Mouse (Mus musculus): ENCODE results near the gene Dedd2. TPM values are rescaled to one million over a fixed set of nuclear protein-coding genes. Genes with fewer than 3 reads are reported as not detected.
A peak's percentile ranks its signal among the peaks of the same experiment; 100 is the strongest.
"Not testable (repeated sequence)": the region's sequence is repeated elsewhere in the genome, so short reads cannot be mapped to it uniquely, and the experiment has no call there.

Dedd2 gene
- 14.0 and 15.4 TPM in 2 replicates for polyA plus RNA-seq (2015; fragmentation: Nextera tagmentation; extraction: Ambion mirVana)

DNA sequence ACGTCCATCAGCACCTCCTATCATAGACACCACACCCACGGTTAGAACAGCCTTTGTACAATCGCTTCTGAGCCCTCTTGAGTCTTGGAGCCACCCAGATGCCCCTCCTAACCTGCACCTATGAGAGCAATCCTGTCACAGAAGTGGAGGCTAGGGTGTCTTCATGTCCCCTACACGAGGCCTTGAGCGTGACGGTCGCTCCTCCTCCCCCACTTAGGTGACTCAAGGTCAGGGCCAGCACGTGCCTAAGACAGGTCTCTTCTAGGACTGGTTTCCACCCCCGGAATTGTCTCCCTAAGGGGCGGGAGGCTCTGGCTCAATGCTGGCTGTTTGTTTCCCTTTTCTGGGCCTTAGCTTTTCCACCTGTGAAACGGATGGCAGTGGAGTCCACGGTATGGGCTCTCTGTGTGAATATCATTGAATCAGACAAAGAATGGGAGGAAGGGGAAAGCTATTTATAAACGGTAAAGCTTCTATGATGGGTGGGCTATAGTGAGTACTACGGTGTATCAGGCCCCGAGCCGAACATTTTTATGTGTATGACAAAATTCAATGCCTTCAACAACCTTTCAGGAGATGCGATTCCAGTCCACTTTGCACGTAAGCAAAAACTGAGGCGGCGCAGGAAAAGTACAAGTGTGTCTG, at the start of gene Dedd2:
Gene Dedd2 (minus strand): TSS at position 159 of the 645 bp plus-strand sequence.
- peaks cover 30% of the 10 kb centered on the region for H3K36me3 ChIP-seq
- no peak for ATAC-seq (ENCODE audit: low FRiP score)
- peak within 1 kb of the TSS; percentile 79 for H3K9ac ChIP-seq
- H3K4me2 ChIP-seq = peak within 1 kb of the TSS; percentile 97
- WGBS = 10% methylated on average over 20 of the region's 20 CpGs
- H3K27ac ChIP-seq = peak within 1 kb of the TSS; percentile 88
- H3K4me3 ChIP-seq = peak within 1 kb of the TSS; percentile 73
- no peaks in the 10 kb centered on the region for H3K27me3 ChIP-seq
- peaks cover 43% of the 10 kb centered on the region for H3K4me1 ChIP-seq (replicated peaks)
- no peaks in the 10 kb centered on the region for H3K9me3 ChIP-seq

DNA sequence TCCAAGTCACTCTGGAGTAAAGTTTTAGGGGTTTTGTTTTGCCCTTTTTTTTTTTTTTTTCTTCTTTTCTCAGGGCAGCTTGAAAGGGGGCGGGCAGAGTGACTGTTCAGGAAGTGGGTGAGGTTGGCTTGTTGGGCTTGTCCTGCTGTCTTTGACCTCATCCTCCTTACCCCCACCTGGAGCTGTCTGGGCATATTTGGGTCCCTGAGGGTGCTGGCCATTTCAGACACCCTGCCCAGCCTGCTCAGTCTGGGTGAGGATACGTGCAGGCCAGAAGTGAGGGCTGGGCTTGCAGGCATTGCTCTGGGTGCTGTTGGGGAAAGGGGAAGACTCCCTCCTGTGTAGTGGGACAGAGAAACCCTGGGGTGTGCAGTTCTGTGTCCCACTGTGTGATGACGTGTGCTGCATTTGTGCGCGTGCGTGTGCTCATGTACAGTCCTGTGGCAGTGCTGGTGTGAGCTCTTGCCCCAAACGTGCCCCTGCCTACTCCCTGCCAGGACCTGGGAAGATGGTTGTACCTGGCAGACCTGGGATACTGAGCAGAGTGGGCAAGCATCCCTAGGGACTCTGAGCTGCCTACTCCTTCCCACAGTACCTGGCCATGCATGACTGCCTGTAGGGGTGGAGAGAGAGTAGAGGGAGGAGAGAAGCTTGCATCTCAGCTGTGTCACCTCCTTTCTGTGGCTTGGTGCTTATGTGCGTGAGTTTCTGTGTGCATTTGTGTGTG, 49.3 kb upstream of the Dedd2 start:
- peaks cover 54% of the 10 kb centered on the region for H3K4me1 ChIP-seq (replicated peaks)
- no peaks in the 10 kb centered on the region for H3K9me3 ChIP-seq
- H3K4me2 ChIP-seq = peak overlapping the region; percentile 83
- H3K36me3 ChIP-seq = peaks cover 38% of the 10 kb centered on the region
- no peak for ATAC-seq (ENCODE audit: low FRiP score)
- peak overlapping the region; percentile 88 for H3K9ac ChIP-seq
- peak overlapping the region; percentile 76 for H3K4me3 ChIP-seq
- peaks cover 5% of the 10 kb centered on the region; the same call in 1 of the 2 replicates for H3K27me3 ChIP-seq
- 84% methylated on average over 8 of the region's 8 CpGs for WGBS
- peak overlapping the region; percentile 6; the same call in 1 of the 2 replicates for H3K27ac ChIP-seq

DNA sequence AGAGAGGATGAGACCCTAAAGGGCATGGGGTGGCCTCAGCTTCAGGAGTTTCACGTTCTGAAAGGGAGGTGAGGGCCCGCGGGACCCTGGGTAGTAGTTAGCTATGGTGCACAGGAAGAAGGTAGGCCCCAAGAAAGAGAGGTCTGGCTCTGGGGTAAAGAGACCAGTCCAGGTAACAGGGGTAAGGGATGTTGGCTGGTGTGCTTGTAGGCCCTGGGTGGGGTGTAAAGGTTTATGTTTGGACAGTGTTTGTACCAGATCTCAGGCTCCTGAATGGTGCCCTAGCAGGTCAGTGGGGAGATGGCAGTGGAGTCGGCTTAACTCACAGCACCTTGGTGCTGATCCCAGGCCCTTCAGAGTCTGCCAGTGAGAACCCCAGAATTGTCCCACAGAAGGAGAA, 48.6 kb upstream of the Dedd2 start:
- H3K27ac ChIP-seq = peak overlapping the region; percentile 91
- H3K9me3 ChIP-seq = no peaks in the 10 kb centered on the region
- H3K36me3 ChIP-seq = peaks cover 33% of the 10 kb centered on the region
- WGBS = 59% methylated on average over 4 of the region's 4 CpGs
- peak overlapping the region; percentile 88 for H3K9ac ChIP-seq
- peak overlapping the region; percentile 83 for H3K4me2 ChIP-seq
- ATAC-seq (ENCODE audit: low FRiP score) = no peak
- peaks cover 12% of the 10 kb centered on the region; the same call in 1 of the 2 replicates for H3K27me3 ChIP-seq
- H3K4me3 ChIP-seq = peak overlapping the region; percentile 76
- peaks cover 48% of the 10 kb centered on the region for H3K4me1 ChIP-seq (replicated peaks)

- peak overlapping the region; percentile 91 for H3K27ac ChIP-seq
- 2% methylated on average over 7 of the region's 7 CpGs for WGBS
- peak overlapping the region; percentile 76 for H3K4me3 ChIP-seq
- H3K36me3 ChIP-seq = peaks cover 29% of the 10 kb centered on the region
- peak overlapping the region; percentile 83 for H3K4me2 ChIP-seq
- H3K4me1 ChIP-seq (replicated peaks) = peaks cover 43% of the 10 kb centered on the region
- H3K27me3 ChIP-seq = peaks cover 14% of the 10 kb centered on the region; the same call in 1 of the 2 replicates
- 0 out of 2 replicates have a peak, but pooled peaks have one; percentile 0 for ATAC-seq (ENCODE audit: low FRiP score)
- peak overlapping the region; percentile 88 for H3K9ac ChIP-seq
- no peaks in the 10 kb centered on the region for H3K9me3 ChIP-seq
Measured at GRCm38 (mm10) chr7:25268588-25268987, 48.2 kb upstream of the Dedd2 start.

DNA sequence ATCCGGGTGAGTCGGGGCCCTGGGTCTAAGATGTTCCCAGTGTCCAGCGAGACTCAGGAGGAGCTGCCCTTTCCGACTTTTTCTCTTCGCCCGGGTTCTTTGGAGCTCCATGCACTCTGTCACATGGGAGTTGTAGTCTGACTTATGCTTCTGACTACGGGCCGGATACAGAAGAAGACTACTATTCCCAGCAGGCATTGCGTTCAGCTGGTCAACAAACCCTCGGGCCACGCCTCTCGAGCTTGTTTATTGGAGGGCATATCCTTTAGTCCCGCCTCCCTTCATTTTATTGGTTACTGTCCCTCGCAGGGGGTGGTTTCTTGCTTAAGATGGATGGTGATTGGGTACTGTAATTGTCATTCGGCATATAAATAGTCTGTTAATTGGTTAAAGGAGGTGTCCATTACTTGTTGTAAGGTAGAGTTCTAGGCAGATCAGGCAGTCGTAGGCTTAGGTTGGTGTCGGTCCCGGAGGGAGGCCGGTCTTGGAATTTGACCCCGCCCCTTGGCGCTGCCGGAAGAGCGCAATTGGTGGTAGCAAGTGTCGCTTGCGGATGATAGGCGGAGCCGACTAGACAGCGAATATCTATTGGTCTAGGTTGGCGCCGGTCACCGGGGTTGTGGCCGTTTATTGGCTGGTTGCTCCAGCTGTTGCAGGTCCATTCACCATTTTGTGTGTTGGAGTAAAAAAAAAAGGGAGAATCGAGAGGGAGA, 47.5 kb upstream of the Dedd2 start:
- H3K36me3 ChIP-seq = peaks cover 22% of the 10 kb centered on the region
- peaks cover 36% of the 10 kb centered on the region for H3K4me1 ChIP-seq (replicated peaks)
- peak overlapping the region; percentile 76 for H3K4me3 ChIP-seq
- H3K9ac ChIP-seq = peak overlapping the region; percentile 88
- H3K27ac ChIP-seq = peak overlapping the region; percentile 94
- H3K4me2 ChIP-seq = peak overlapping the region; percentile 83
- H3K27me3 ChIP-seq = peaks cover 14% of the 10 kb centered on the region; the same call in 1 of the 2 replicates
- WGBS = 0% methylated on average over 33 of the region's 33 CpGs
- no peaks in the 10 kb centered on the region for H3K9me3 ChIP-seq
- peak; percentile 97 for ATAC-seq (ENCODE audit: low FRiP score)

DNA sequence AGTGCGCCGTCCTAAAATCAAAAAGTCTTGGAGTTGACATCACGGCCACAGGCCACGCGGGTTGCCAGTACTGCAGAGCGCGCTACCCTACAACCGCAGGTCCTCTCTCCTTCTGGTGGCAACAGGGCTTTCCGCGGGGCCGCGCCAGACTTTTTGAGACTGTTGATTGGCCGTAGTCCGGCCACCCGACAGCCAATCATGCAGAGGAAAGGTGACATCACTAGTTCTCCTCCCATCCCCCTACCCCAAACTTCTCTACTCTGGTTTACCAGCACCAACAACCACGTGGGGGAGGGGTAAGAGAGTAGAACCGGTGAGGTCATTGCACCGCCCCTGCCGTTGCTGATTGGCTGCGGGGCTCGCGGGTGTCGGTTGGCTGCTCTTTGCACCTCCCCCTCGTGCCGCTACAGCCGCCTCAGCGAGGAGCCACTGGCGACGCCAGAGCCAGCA, 46.9 kb upstream of the Dedd2 start, which contains the start of gene Cic:
Gene Cic (plus strand): TSS at position 404 of the 450 bp plus-strand sequence.
- peak; percentile 90 for ATAC-seq (ENCODE audit: low FRiP score)
- Histone ChIP-seq H3K9me3 (no peaks in the 10 kb centered on the region), H3K27me3 (peaks cover 14% of the 10 kb centered on the region; the same call in 1 of the 2 replicates), H3K4me2 (peak within 1 kb of the TSS; percentile 83), H3K9ac (peak within 1 kb of the TSS; percentile 88), H3K4me1 (replicated peaks) (peaks cover 36% of the 10 kb centered on the region), H3K36me3 (peaks cover 16% of the 10 kb centered on the region), H3K27ac (peak within 1 kb of the TSS; percentile 94), H3K4me3 (peak within 1 kb of the TSS; percentile 76)
- under 1% methylated on average over 29 of the region's 29 CpGs for WGBS

GRCm38 (mm10) chr7:25266180-25266962, 46.0 kb upstream of the Dedd2 start:
- WGBS = 90% methylated on average over 8 of the region's 8 CpGs
- no peak for ATAC-seq (ENCODE audit: low FRiP score)
- Histone ChIP-seq H3K9me3 (no peaks in the 10 kb centered on the region), H3K4me1 (replicated peaks) (peaks cover 31% of the 10 kb centered on the region), H3K4me2 (peak overlapping the region; percentile 56), H3K27ac (no peak overlapping the region), H3K36me3 (peaks cover 6% of the 10 kb centered on the region), H3K4me3 (no peak overlapping the region; the same call in 1 of the 2 replicates), H3K9ac (peak overlapping the region; percentile 56; the same call in 1 of the 2 replicates), H3K27me3 (peaks cover 14% of the 10 kb centered on the region; the same call in 1 of the 2 replicates)

- ATAC-seq (ENCODE audit: low FRiP score) = not testable (repeated sequence)
- 92% methylated on average over 5 of the region's 5 CpGs for WGBS
Measured at GRCm38 (mm10) chr7:25265743-25266142, 45.3 kb upstream of the Dedd2 start.

DNA sequence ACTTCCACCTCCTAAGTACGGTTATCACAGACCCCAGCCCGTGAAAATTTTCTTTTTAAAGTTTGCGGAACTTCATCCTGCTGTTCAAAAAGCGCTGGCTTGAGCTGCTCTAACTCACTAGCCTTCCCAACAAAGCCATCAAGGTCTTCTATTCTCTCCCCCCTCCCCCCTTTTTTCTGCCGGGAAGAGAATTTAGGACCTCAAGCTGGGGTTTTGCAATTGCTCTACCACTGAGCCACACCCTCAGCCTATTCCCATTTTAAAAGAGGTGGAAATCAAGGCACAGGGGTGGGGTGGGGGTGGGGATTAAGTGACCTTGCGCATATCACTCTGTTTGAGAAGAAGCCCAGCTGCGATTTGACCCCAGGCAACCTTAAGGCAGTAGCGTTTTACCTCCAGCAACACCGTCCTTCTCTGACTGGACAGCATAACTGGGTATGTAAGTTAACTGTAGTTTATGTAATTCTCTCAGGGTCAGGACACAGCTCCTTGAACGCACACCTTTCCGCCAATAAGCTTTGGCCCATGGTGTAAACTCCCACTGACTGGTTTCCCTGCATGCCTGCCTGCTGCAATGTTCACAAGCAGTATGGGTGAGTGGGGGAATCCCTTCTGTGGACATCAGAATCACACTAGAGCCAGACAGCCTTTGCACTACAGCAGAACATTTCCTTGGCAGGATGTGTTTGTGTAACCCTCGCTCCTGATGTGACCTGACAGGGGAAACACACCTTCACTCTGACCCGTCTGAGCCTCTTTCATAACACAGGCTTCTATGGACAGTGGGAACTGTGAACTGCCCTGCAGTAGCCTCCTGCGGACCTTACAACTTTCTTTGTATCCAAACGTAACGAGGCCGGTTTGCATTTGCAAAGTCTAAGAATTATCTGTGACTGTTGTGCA, 43.8 kb upstream of the Dedd2 start:
- no peak for ATAC-seq (ENCODE audit: low FRiP score)
- WGBS = 24% methylated on average over 17 of the region's 17 CpGs
- no peak overlapping the region; the same call in 1 of the 2 replicates for H3K9ac ChIP-seq

More at GRCm38 (mm10) chr7:25265743-25266142, 45.3 kb upstream of the Dedd2 start:
- H3K9me3 ChIP-seq, H3K4me2 ChIP-seq, H3K9ac ChIP-seq, H3K27ac ChIP-seq, H3K36me3 ChIP-seq, H3K4me3 ChIP-seq: not testable (repeated sequence)
- H3K27me3 ChIP-seq = peaks cover 14% of the 10 kb centered on the region; the same call in 1 of the 2 replicates
- H3K4me1 ChIP-seq (replicated peaks) = peaks cover 27% of the 10 kb centered on the region

DNA sequence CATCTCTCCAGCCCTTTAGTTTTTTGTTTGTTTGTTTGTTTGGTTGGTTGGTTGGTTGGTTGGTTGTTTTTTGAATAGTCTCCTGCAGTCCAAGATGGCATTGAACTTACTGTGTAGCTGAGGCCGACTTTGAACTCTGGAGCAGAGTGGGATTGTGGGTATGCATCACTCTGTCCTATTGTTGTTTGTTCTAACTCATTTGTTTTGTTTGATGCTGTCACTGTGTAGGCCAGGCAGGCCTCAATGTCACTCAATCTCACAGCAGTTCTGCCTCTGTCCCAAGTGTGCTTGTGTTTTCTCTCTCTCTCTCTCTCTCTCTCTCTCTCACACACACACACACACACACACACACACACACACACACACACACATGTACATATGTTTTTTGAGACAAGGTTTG, 41.5 kb upstream of the Dedd2 start:
- Histone ChIP-seq H3K27ac (no peak overlapping the region), H3K4me3 (no peak overlapping the region), H3K9me3 (no peaks in the 10 kb centered on the region), H3K4me2 (no peak overlapping the region), H3K27me3 (peaks cover 14% of the 10 kb centered on the region; the same call in 1 of the 2 replicates), H3K4me1 (replicated peaks) (peaks cover 3% of the 10 kb centered on the region), H3K36me3 (no peaks in the 10 kb centered on the region), H3K9ac (no peak overlapping the region)
- 81% methylated on average over 1 of the region's 1 CpGs for WGBS
- ATAC-seq (ENCODE audit: low FRiP score) = no peak

More for the DNA sequence above, 43.8 kb upstream of the Dedd2 start:
- Histone ChIP-seq H3K36me3 (no peaks in the 10 kb centered on the region), H3K4me3 (no peak overlapping the region), H3K4me2 (no peak overlapping the region), H3K4me1 (replicated peaks) (peaks cover 11% of the 10 kb centered on the region), H3K9me3 (no peaks in the 10 kb centered on the region), H3K27me3 (peaks cover 14% of the 10 kb centered on the region; the same call in 1 of the 2 replicates), H3K27ac (no peak overlapping the region)

Measured in hindbrain, embryonic 13.5 days (tissue).